ENCODE assay signal across 8 mouse cellular contexts in the genomic region with DNA sequence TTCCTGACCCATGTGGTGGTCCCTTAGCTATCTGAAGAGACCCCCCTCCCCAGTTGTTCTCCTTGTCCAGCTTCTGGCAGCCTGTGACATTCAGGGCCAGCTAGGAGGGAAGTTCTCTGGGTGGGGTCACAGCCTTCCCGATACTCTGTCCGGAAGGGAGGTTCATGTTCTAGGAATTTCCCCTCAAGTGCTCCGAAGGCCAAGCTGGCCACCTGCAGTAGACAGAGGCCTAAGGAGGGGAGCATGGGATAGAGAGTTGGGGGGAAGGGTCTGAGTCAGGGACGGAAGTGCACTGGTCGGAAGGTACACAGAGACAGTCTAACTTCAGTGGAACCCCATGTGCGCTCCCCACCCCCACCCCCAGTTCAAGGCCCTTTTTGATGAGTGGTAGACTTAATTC. TPM values are rescaled to one million over a fixed set of nuclear protein-coding genes. Genes with fewer than 3 reads are reported as not detected.
DNase-seq lines count a peak whose midpoint lies in the region; ATAC-seq lines count a peak whose summit lies in the region.

No protein-coding gene starts in this region.

- peak overlapping the region; percentile 83; the same call in 1 of the 2 replicates for H3K9ac ChIP-seq in midbrain, embryonic 16.5 days (ENCODE audit: low read depth, low read length)

- H3K4me1 ChIP-seq in heart, embryonic 10.5 days, result peaks cover 57% of the 10 kb centered on the region
- peaks cover 49% of the 10 kb centered on the region for H3K4me1 ChIP-seq in midbrain, embryonic 16.5 days (ENCODE audit: control insufficient read depth, insufficient read depth, low read length)

- no peak for ATAC-seq in midbrain, embryonic 16.5 days

- H3K4me2 ChIP-seq in midbrain, embryonic 16.5 days (ENCODE audit: low read length), result peak overlapping the region; percentile 73

- DNase-seq in adrenal gland, adult 8-10 months, result peak; percentile 51
- DNase-seq in adrenal gland, postnatal 25 days, result no peak
- DNase-seq in heart, embryonic 10.5 days (ENCODE audit: low spot score), result no peak
- DNase-seq in kidney, postnatal 25 days, result peak; percentile 51 to 85
- no peak for DNase-seq in thymus, postnatal 4 days
- DNase-seq in left cerebral cortex, adult 8-10 months (ENCODE audit: low spot score in 2 of 2), result no peak
- no peak for DNase-seq in layer of hippocampus, adult 11-12 months (ENCODE audit: low spot score)

- H3K36me3 ChIP-seq in heart, embryonic 10.5 days, result 0 out of 2 replicates have a peak, but pooled peaks cover 3% of the 10 kb centered on the region
- peaks cover 10% of the 10 kb centered on the region for H3K36me3 ChIP-seq in midbrain, embryonic 16.5 days (ENCODE audit: control insufficient read depth, insufficient read depth, low read length)

- H3K27ac ChIP-seq in heart, embryonic 10.5 days, result peak overlapping the region; percentile 85
- peak overlapping the region; percentile 95 for H3K27ac ChIP-seq in midbrain, embryonic 16.5 days (ENCODE audit: low read length)

- H3K9me3 ChIP-seq in heart, embryonic 10.5 days, result no peaks in the 10 kb centered on the region
- no peaks in the 10 kb centered on the region for H3K9me3 ChIP-seq in midbrain, embryonic 16.5 days (replicated peaks; ENCODE audit: control insufficient read depth, low read length, poor library complexity, severe bottlenecking)

- 61% methylated on average over 6 of the region's 6 CpGs for WGBS in heart, embryonic 10.5 days
- WGBS in midbrain, embryonic 16.5 days, result 25% methylated on average over 6 of the region's 6 CpGs

- no peak overlapping the region for H3K4me3 ChIP-seq in heart, embryonic 10.5 days
- H3K4me3 ChIP-seq in midbrain, embryonic 16.5 days (ENCODE audit: low read depth, low read length), result peak overlapping the region; percentile 19

- peaks cover 7% of the 10 kb centered on the region; the same call in 1 of the 2 replicates for H3K27me3 ChIP-seq in heart, embryonic 10.5 days (ENCODE audit: insufficient read depth, poor library complexity, severe bottlenecking)
- no peaks in the 10 kb centered on the region for H3K27me3 ChIP-seq in midbrain, embryonic 16.5 days (ENCODE audit: control insufficient read depth, insufficient read depth, low read depth, low read length)

RNA-seq across cellular contexts. Expression of a gene that starts 17.5 kb away (rescaled TPM):
- total RNA-seq in adrenal gland, adult 8-10 months (2022), result 1 to 10 TPM; 2.2 to 4.1 (median 3.1) TPM
- total RNA-seq in adrenal gland, postnatal 25 days (2021), result 3.0 and 4.2 TPM in 2 replicates
- polyA plus RNA-seq in heart, embryonic 10.5 days (2016; fragmentation: Nextera tagmentation; extraction: Ambion mirVana), result 3.0 and 3.9 TPM in 2 replicates
- 0.56 and 0.64 TPM in 2 replicates for polyA plus RNA-seq in midbrain, embryonic 16.5 days (2015; fragmentation: Nextera tagmentation; extraction: Ambion mirVana)
- total RNA-seq in left cerebral cortex, adult 8-10 months (2022), result under 1 TPM in 2 of 4 experiments, not detected in 2; 0.27 to 0.30 TPM

RNA-seq across cellular contexts. Expression of a gene that starts 25.4 kb away (rescaled TPM):
- total RNA-seq in adrenal gland, adult 8-10 months (2022), result 10 to 100 TPM; 14.6 to 60.9 (median 38.3) TPM
- total RNA-seq in adrenal gland, postnatal 25 days (2021), result 11.7 and 20.7 TPM in 2 replicates
- 9.0 and 16.6 TPM in 2 replicates for polyA plus RNA-seq in heart, embryonic 10.5 days (2016; fragmentation: Nextera tagmentation; extraction: Ambion mirVana)
- polyA plus RNA-seq in midbrain, embryonic 16.5 days (2015; fragmentation: Nextera tagmentation; extraction: Ambion mirVana), result 147 and 153 TPM in 2 replicates
- total RNA-seq in left cerebral cortex, adult 8-10 months (2022), result 10 to 100 TPM; 72.9 to 94.8 (median 80.5) TPM

RNA-seq across cellular contexts. Expression of a gene that starts 54.9 kb away (rescaled TPM):
- not detected for total RNA-seq in adrenal gland, adult 8-10 months (2022)
- not detected in 2 replicates for total RNA-seq in adrenal gland, postnatal 25 days (2021)
- polyA plus RNA-seq in heart, embryonic 10.5 days (2016; fragmentation: Nextera tagmentation; extraction: Ambion mirVana), result 0.09 TPM in 1 of 2 replicates, not detected in the other
- polyA plus RNA-seq in midbrain, embryonic 16.5 days (2015; fragmentation: Nextera tagmentation; extraction: Ambion mirVana), result 2.4 and 2.5 TPM in 2 replicates
- 1 to 10 TPM; 1.2 to 2.6 (median 1.9) TPM for total RNA-seq in left cerebral cortex, adult 8-10 months (2022)

Comparison
In these comparisons a context has a peak if more than half of its experiments do, and no peak if none do; other contexts are left out.
1. DNase-seq: peak in adrenal gland, adult 8-10 months (single experiment) and kidney, postnatal 25 days (2 of 2); none in adrenal gland, postnatal 25 days (single experiment), heart, embryonic 10.5 days (single experiment), thymus, postnatal 4 days (single experiment), left cerebral cortex, adult 8-10 months (0 of 2) and layer of hippocampus, adult 11-12 months (single experiment).